ENCODE assay signal across 9 mouse cellular contexts in genomic region chr16:17802456-17802838, GRCm38 (mm10). TPM values are rescaled to one million over a fixed set of nuclear protein-coding genes. Genes with fewer than 3 reads are reported as not detected.
DNase-seq lines count a peak whose midpoint lies in the region; ATAC-seq and TF ChIP-seq lines count a peak whose summit lies in the region.
"Had no signal": no experiment of that assay in that cellular context is flagged by ENCODE, and none has a peak within 500 bp of the region (broad histone marks: within the 10 kb centered on the region; RNA-seq: fewer than 3 reads in every experiment).

No protein-coding gene starts in this region.

- no peak for ATAC-seq in kidney, embryonic 16.5 days (ENCODE audit: low FRiP score, low TSS enrichment)
- ATAC-seq in embryonic facial prominence, embryonic 14.5 days (ENCODE audit: low read depth), result no peak
- no peak for ATAC-seq in hindbrain, postnatal 0 days
- ATAC-seq in midbrain, embryonic 16.5 days, result no peak

- H3K9me3 ChIP-seq in kidney, embryonic 16.5 days (ENCODE audit: low read length), result no peaks in the 10 kb centered on the region
- H3K9me3 ChIP-seq in embryonic facial prominence, embryonic 14.5 days (ENCODE audit: control insufficient read depth, low read length), result no peaks in the 10 kb centered on the region
- H3K9me3 ChIP-seq in hindbrain, postnatal 0 days (ENCODE audit: low read length), result no peaks in the 10 kb centered on the region
- no peaks in the 10 kb centered on the region for H3K9me3 ChIP-seq in midbrain, embryonic 16.5 days (replicated peaks; ENCODE audit: control insufficient read depth, low read length, poor library complexity, severe bottlenecking)

- peaks cover 80% of the 10 kb centered on the region for H3K27me3 ChIP-seq in kidney, embryonic 16.5 days (ENCODE audit: insufficient read depth, low read length)
- H3K27me3 ChIP-seq in embryonic facial prominence, embryonic 14.5 days (replicated peaks; ENCODE audit: control insufficient read depth, insufficient read depth, low read length), result peaks cover 42% of the 10 kb centered on the region
- H3K27me3 ChIP-seq in hindbrain, postnatal 0 days (ENCODE audit: insufficient read depth, low read length), result peaks cover 70% of the 10 kb centered on the region
- H3K27me3 ChIP-seq in midbrain, embryonic 16.5 days (ENCODE audit: control insufficient read depth, insufficient read depth, low read depth, low read length), result peaks cover 71% of the 10 kb centered on the region

- H3K4me2 ChIP-seq in kidney, embryonic 16.5 days (replicated peaks; ENCODE audit: low read depth, low read length), result peak overlapping the region; percentile 53
- H3K4me2 ChIP-seq in embryonic facial prominence, embryonic 14.5 days (ENCODE audit: low read depth, low read length), result peak overlapping the region; percentile 59
- peak overlapping the region; percentile 70 for H3K4me2 ChIP-seq in hindbrain, postnatal 0 days (ENCODE audit: low read depth, low read length)
- H3K4me2 ChIP-seq in midbrain, embryonic 16.5 days (ENCODE audit: low read length), result peak overlapping the region; percentile 83

- no peak overlapping the region for H3K27ac ChIP-seq in kidney, embryonic 16.5 days (ENCODE audit: low read length)
- H3K27ac ChIP-seq in embryonic facial prominence, embryonic 14.5 days (replicated peaks; ENCODE audit: low read depth, low read length), result no peak overlapping the region
- H3K27ac ChIP-seq in hindbrain, postnatal 0 days, result no peak overlapping the region
- H3K27ac ChIP-seq in midbrain, embryonic 16.5 days (ENCODE audit: low read length), result no peak overlapping the region

- no peak for TF ChIP-seq CTCF in hindbrain, postnatal 0 days (IDR thresholded peaks at IDR 0.05; ENCODE audit: low read depth)

- peaks cover 79% of the 10 kb centered on the region for H3K4me1 ChIP-seq in kidney, embryonic 16.5 days (ENCODE audit: insufficient read depth, low read length)
- H3K4me1 ChIP-seq in embryonic facial prominence, embryonic 14.5 days (ENCODE audit: control insufficient read depth, insufficient read depth, low read length), result peaks cover 83% of the 10 kb centered on the region
- H3K4me1 ChIP-seq in hindbrain, postnatal 0 days (ENCODE audit: insufficient read depth, low read length), result peaks cover 31% of the 10 kb centered on the region
- peaks cover 35% of the 10 kb centered on the region for H3K4me1 ChIP-seq in midbrain, embryonic 16.5 days (ENCODE audit: control insufficient read depth, insufficient read depth, low read length)

- 0 out of 2 replicates have a peak, but pooled peaks cover 5% of the 10 kb centered on the region for H3K36me3 ChIP-seq in kidney, embryonic 16.5 days (ENCODE audit: insufficient read depth, low read length)
- peaks cover 36% of the 10 kb centered on the region for H3K36me3 ChIP-seq in embryonic facial prominence, embryonic 14.5 days (ENCODE audit: control insufficient read depth, insufficient read depth, low read length)
- H3K36me3 ChIP-seq in hindbrain, postnatal 0 days (ENCODE audit: insufficient read depth, low read length), result no peaks in the 10 kb centered on the region
- no peaks in the 10 kb centered on the region for H3K36me3 ChIP-seq in midbrain, embryonic 16.5 days (ENCODE audit: control insufficient read depth, insufficient read depth, low read length)

- peak overlapping the region; percentile 24; the same call in 1 of the 2 replicates for H3K9ac ChIP-seq in kidney, embryonic 16.5 days (replicated peaks; ENCODE audit: low read length)
- H3K9ac ChIP-seq in embryonic facial prominence, embryonic 14.5 days (ENCODE audit: low read depth, low read length), result peak overlapping the region; percentile 54
- H3K9ac ChIP-seq in hindbrain, postnatal 0 days (replicated peaks; ENCODE audit: low read length), result peak overlapping the region; percentile 35; the same call in 1 of the 2 replicates
- H3K9ac ChIP-seq in midbrain, embryonic 16.5 days (ENCODE audit: low read depth, low read length), result peak overlapping the region; percentile 54; the same call in 1 of the 2 replicates

- no peak for DNase-seq in kidney, adult 11 months
- no peak for DNase-seq in embryonic facial prominence, embryonic 14.5 days (ENCODE audit: low spot score)
- no peak for DNase-seq in hindbrain, postnatal 0 days (ENCODE audit: low spot score)
- DNase-seq in gastrocnemius, postnatal 4 days (ENCODE audit: low spot score in 2 of 2), result no peak
- no peak for DNase-seq in thymus, postnatal 36 days
- no peak for DNase-seq in right cerebral cortex, postnatal 4 days
- DNase-seq: kidney, postnatal 14 days had no signal

- peak overlapping the region; percentile 44 for H3K4me3 ChIP-seq in kidney, embryonic 16.5 days (ENCODE audit: low read length)
- peak overlapping the region; percentile 32 for H3K4me3 ChIP-seq in embryonic facial prominence, embryonic 14.5 days (ENCODE audit: low read depth, low read length)
- H3K4me3 ChIP-seq in hindbrain, postnatal 0 days (ENCODE audit: low read length), result peak overlapping the region; percentile 39
- H3K4me3 ChIP-seq in midbrain, embryonic 16.5 days (ENCODE audit: low read depth, low read length), result peak overlapping the region; percentile 42

- 26% methylated on average over 18 of the region's 18 CpGs for WGBS in kidney, embryonic 16.5 days
- WGBS in embryonic facial prominence, embryonic 14.5 days, result 15% methylated on average over 17 of the region's 18 CpGs
- WGBS in hindbrain, postnatal 0 days, result 4% methylated on average over 18 of the region's 18 CpGs
- 4% methylated on average over 18 of the region's 18 CpGs for WGBS in midbrain, embryonic 16.5 days

RNA-seq across cellular contexts. Expression of gene Scarf2, which starts 5.4 kb away (rescaled TPM):
- 8.1 and 8.9 TPM in 2 replicates for polyA plus RNA-seq in kidney, embryonic 16.5 days (2015; fragmentation: Nextera tagmentation; extraction: Ambion mirVana)
- polyA plus RNA-seq in embryonic facial prominence, embryonic 14.5 days (2014; fragmentation: Nextera tagmentation; extraction: Ambion mirVana), result 34.5 and 35.8 TPM in 2 replicates
- total RNA-seq in hindbrain, postnatal 0 days (2014; rRNA removed), result 15.5 and 15.6 TPM in 2 replicates
- polyA plus RNA-seq in hindbrain, postnatal 0 days (2015; fragmentation: Nextera tagmentation; extraction: Ambion mirVana), result 2.0 and 2.3 TPM in 2 replicates
- polyA plus RNA-seq in midbrain, embryonic 16.5 days (2015; fragmentation: Nextera tagmentation; extraction: Ambion mirVana), result 0.88 and 1.2 TPM in 2 replicates
- total RNA-seq in gastrocnemius, postnatal 4 days (2021), result 10 to 100 TPM; 33.7 to 37.3 TPM

RNA-seq across cellular contexts. Expression of gene B830017H08Rik, which starts 30.5 kb away (rescaled TPM):
- 0.09 TPM in 1 of 2 replicates, not detected in the other for polyA plus RNA-seq in kidney, embryonic 16.5 days (2015; fragmentation: Nextera tagmentation; extraction: Ambion mirVana)
- polyA plus RNA-seq in embryonic facial prominence, embryonic 14.5 days (2014; fragmentation: Nextera tagmentation; extraction: Ambion mirVana), result 0.26 and 0.46 TPM in 2 replicates
- 6.1 and 9.1 TPM in 2 replicates for total RNA-seq in hindbrain, postnatal 0 days (2014; rRNA removed)
- 6.3 and 6.4 TPM in 2 replicates for polyA plus RNA-seq in hindbrain, postnatal 0 days (2015; fragmentation: Nextera tagmentation; extraction: Ambion mirVana)
- polyA plus RNA-seq in midbrain, embryonic 16.5 days (2015; fragmentation: Nextera tagmentation; extraction: Ambion mirVana), result 3.8 and 4.2 TPM in 2 replicates
- under 1 TPM in 1 of 2 experiments, not detected in 1; 0.25 TPM for total RNA-seq in gastrocnemius, postnatal 4 days (2021)

RNA-seq across cellular contexts. Expression of gene Car15, which starts 35.7 kb away (rescaled TPM):
- 35.7 and 48.6 TPM in 2 replicates for polyA plus RNA-seq in kidney, embryonic 16.5 days (2015; fragmentation: Nextera tagmentation; extraction: Ambion mirVana)
- 2.4 and 3.0 TPM in 2 replicates for polyA plus RNA-seq in embryonic facial prominence, embryonic 14.5 days (2014; fragmentation: Nextera tagmentation; extraction: Ambion mirVana)
- 3.3 and 7.0 TPM in 2 replicates for total RNA-seq in hindbrain, postnatal 0 days (2014; rRNA removed)
- polyA plus RNA-seq in hindbrain, postnatal 0 days (2015; fragmentation: Nextera tagmentation; extraction: Ambion mirVana), result 1.9 TPM in 2 replicates
- polyA plus RNA-seq in midbrain, embryonic 16.5 days (2015; fragmentation: Nextera tagmentation; extraction: Ambion mirVana), result 3.3 and 4.4 TPM in 2 replicates
- total RNA-seq in gastrocnemius, postnatal 4 days (2021), result under 1 TPM; 0.83 to 0.98 TPM

RNA-seq across cellular contexts. Expression of gene Klhl22, which starts 43.0 kb away (rescaled TPM):
- 69.8 and 72.0 TPM in 2 replicates for polyA plus RNA-seq in kidney, embryonic 16.5 days (2015; fragmentation: Nextera tagmentation; extraction: Ambion mirVana)
- polyA plus RNA-seq in embryonic facial prominence, embryonic 14.5 days (2014; fragmentation: Nextera tagmentation; extraction: Ambion mirVana), result 77.1 and 90.9 TPM in 2 replicates
- total RNA-seq in hindbrain, postnatal 0 days (2014; rRNA removed), result 176 and 190 TPM in 2 replicates
- polyA plus RNA-seq in hindbrain, postnatal 0 days (2015; fragmentation: Nextera tagmentation; extraction: Ambion mirVana), result 69.6 and 80.5 TPM in 2 replicates
- polyA plus RNA-seq in midbrain, embryonic 16.5 days (2015; fragmentation: Nextera tagmentation; extraction: Ambion mirVana), result 86.0 and 89.4 TPM in 2 replicates
- total RNA-seq in gastrocnemius, postnatal 4 days (2021), result 10 to 100 TPM; 56.9 to 60.4 TPM
